Mouse (Mus musculus) regulatory T cell (primary cell): ENCODE measurements around the gene Gm44965.

ENCODE experiments used
- in situ Hi-C: fragments of 300-600 bp; cut with MboI, MseI; formaldehyde crosslinking; loops from one replicate; pipeline ENCODE4 v1.15.1; 2025; ENCODE audit warnings: high pct_unique_total_duplicates

Gm44965 gene

GRCm38 (mm10) chr6:48623460-48623859, 29.7 kb downstream of the Gm44965 start:
- in situ Hi-C loops = loop anchor here (10.0 kb wide), 1 partner anchor 311 kb away; no protein-coding TSS in a partner anchor

- in situ Hi-C loops = loop anchor here (10.0 kb wide), 1 partner anchor 308 kb away; no protein-coding TSS in a partner anchor
These were observed 32.7 kb downstream of the Gm44965 start, which contains the start of gene AI854703 for GRCm38 (mm10) chr6:48626464-48626863. Gene AI854703 (plus strand): TSS chr6:48626764.

- in situ Hi-C loops = loop anchor here (10.0 kb wide), 1 partner anchor 308 kb away; no protein-coding TSS in a partner anchor
These were observed 33.2 kb downstream of the Gm44965 start for GRCm38 (mm10) chr6:48626984-48627383.

- in situ Hi-C loops = loop anchor here (10.0 kb wide), 1 partner anchor 307 kb away; no protein-coding TSS in a partner anchor
These were observed 33.8 kb downstream of the Gm44965 start for GRCm38 (mm10) chr6:48627511-48627924.

GRCm38 (mm10) chr6:48628377-48628776, 34.6 kb downstream of the Gm44965 start:
- in situ Hi-C loops = loop anchor here (10.0 kb wide), 1 partner anchor 306 kb away; no protein-coding TSS in a partner anchor

GRCm38 (mm10) chr6:48628808-48629660, 35.3 kb downstream of the Gm44965 start:
- in situ Hi-C loops = loop anchor here (10.0 kb wide), 1 partner anchor 306 kb away; no protein-coding TSS in a partner anchor

- in situ Hi-C loops = loop anchor here (5.0 to 10.0 kb wide), 3 partner anchors 42 to 445 kb away; partner anchors contain the start of gene Gm45021
These were observed 35.9 kb downstream of the Gm44965 start for GRCm38 (mm10) chr6:48629661-48630034.

- in situ Hi-C loops = loop anchor here (5.0 to 10.0 kb wide), 2 partner anchors 44 to 446 kb away; partner anchors contain the start of gene Gm45021
These were observed 37.1 kb downstream of the Gm44965 start for GRCm38 (mm10) chr6:48630831-48631230.

- in situ Hi-C loops = loop anchor here (5.0 to 10.0 kb wide), 2 partner anchors 98 to 450 kb away; partner anchors contain the start of gene Atp6v0e2
These were observed 41.4 kb downstream of the Gm44965 start for GRCm38 (mm10) chr6:48635105-48635504.

GRCm38 (mm10) chr6:48636515-48636914, 42.8 kb downstream of the Gm44965 start:
- in situ Hi-C loops = loop anchor here (5.0 to 10.0 kb wide), 2 partner anchors 99 to 452 kb away; partner anchors contain the start of gene Atp6v0e2

- in situ Hi-C loops = loop anchor here (5.0 to 10.0 kb wide), 2 partner anchors 101 to 453 kb away; partner anchors contain the start of gene Atp6v0e2
These were observed 44.2 kb downstream of the Gm44965 start for GRCm38 (mm10) chr6:48637811-48638500.

GRCm38 (mm10) chr6:48638553-48638952, 44.8 kb downstream of the Gm44965 start:
- in situ Hi-C loops = loop anchor here (5.0 to 10.0 kb wide), 2 partner anchors 101 to 454 kb away; partner anchors contain the start of gene Atp6v0e2

- in situ Hi-C loops = loop anchor here (10.0 kb wide), 1 partner anchor 1913 kb away; no protein-coding TSS in a partner anchor
These were observed 47.6 kb downstream of the Gm44965 start for GRCm38 (mm10) chr6:48641391-48641790.

- in situ Hi-C loops = loop anchor here (10.0 kb wide), 1 partner anchor 1912 kb away; no protein-coding TSS in a partner anchor
These were observed 49.1 kb downstream of the Gm44965 start for GRCm38 (mm10) chr6:48642764-48643292.

- in situ Hi-C loops = loop anchor here (5.0 to 10.0 kb wide), 4 partner anchors 37 to 1909 kb away; partner anchors contain the start of genes Gimap3, Gimap4 and Gimap6
These were observed 52.0 kb downstream of the Gm44965 start for GRCm38 (mm10) chr6:48645660-48646308.

- in situ Hi-C loops = loop anchor here (5.0 to 10.0 kb wide), 4 partner anchors 36 to 1909 kb away; partner anchors contain the start of genes Gimap3, Gimap4 and Gimap6
These were observed 52.6 kb downstream of the Gm44965 start for GRCm38 (mm10) chr6:48646309-48646690.

- in situ Hi-C loops = loop anchor here (5.0 to 10.0 kb wide), 4 partner anchors 35 to 1908 kb away; partner anchors contain the start of genes Gimap3, Gimap4 and Gimap6
These were observed 53.3 kb downstream of the Gm44965 start, which contains the start of gene Gimap8 for GRCm38 (mm10) chr6:48646995-48647394. Gene Gimap8 (plus strand): TSS chr6:48647234.

- in situ Hi-C loops = loop anchor here (5.0 to 10.0 kb wide), 4 partner anchors 35 to 1907 kb away; partner anchors contain the start of genes Gimap3, Gimap4 and Gimap6
These were observed 53.9 kb downstream of the Gm44965 start for GRCm38 (mm10) chr6:48647611-48648010.

GRCm38 (mm10) chr6:48648779-48649178, 55.0 kb downstream of the Gm44965 start:
- in situ Hi-C loops = loop anchor here (5.0 to 10.0 kb wide), 4 partner anchors 34 to 1906 kb away; partner anchors contain the start of genes Gimap3, Gimap4 and Gimap6

GRCm38 (mm10) chr6:48650041-48650440, 56.3 kb downstream of the Gm44965 start:
- in situ Hi-C loops = no loop called here
